Mouse (Mus musculus) cerebellum, adult 2 months (tissue): ENCODE results near the gene Topbp1. TPM values are rescaled to one million over a fixed set of nuclear protein-coding genes. Genes with fewer than 3 reads are reported as not detected.

Experiments
- DNase-seq, 2 experiments: peaks; one replicate each; pipeline ENCODE4 v3.0.0; 2021
- H3K27ac ChIP-seq: fragments of 200-500 bp; 2 replicates; pipeline ENCODE4 v1.5.1; 2012; ENCODE audit warnings: low read length, control low read depth, inconsistent platforms; ENCODE audit not compliant: insufficient read depth
- H3K27me3 ChIP-seq: fragments of 200-500 bp; 2 replicates; pipeline ENCODE4 v1.6.1; 2012; ENCODE audit warnings: inconsistent platforms, mild to moderate bottlenecking, low read length, moderate library complexity; ENCODE audit not compliant: control insufficient read depth, insufficient read depth
- H3K4me1 ChIP-seq: fragments of 200-500 bp; 2 replicates; pipeline ENCODE4 v1.6.1; 2011; ENCODE audit warnings: low read length; ENCODE audit not compliant: control insufficient read depth, insufficient read depth
- H3K4me3 ChIP-seq: fragments of 200-500 bp; replicated peaks from 2 replicates; pipeline ENCODE3; 2011; ENCODE audit warnings: mild to moderate bottlenecking, low read depth, low read length, control low read depth; ENCODE audit not compliant: insufficient read depth
- CTCF ChIP-seq: fragments of 200-500 bp; IDR thresholded peaks from 2 replicates; pipeline ENCODE4 v1.5.1; 2011; ENCODE audit warnings: low read depth, mild to moderate bottlenecking, control low read depth, low read length, moderate library complexity, borderline replicate concordance; ENCODE audit not compliant: insufficient read depth
- POLR2A ChIP-seq: fragments of 200-500 bp; IDR thresholded peaks from 2 replicates; pipeline ENCODE4 v1.6.1; 2011; ENCODE audit warnings: low read length, control low read depth, borderline replicate concordance; ENCODE audit not compliant: insufficient read depth
- WGBS: fragments of 180-500 bp; shearing (Covaris S2); methylation state at CpG from one replicate; pipeline ENCODE4 v1.1.7; 2018; 5-methylcytosine and 5-hydroxymethylcytosine counted together
- polyA plus RNA-seq: library from polyadenylated mRNA; depleted of rRNA; stranded (reverse); fragments of >200 nt; gene quantifications from 2 replicates; pipeline ENCODE4 v1.2.3, GENCODE M21; 2012

Topbp1 gene
- polyA plus RNA-seq, 1 experiment: 14.0 TPM

GRCm38 (mm10) chr9:103287840-103288488 lies 17.1 kb upstream of the Topbp1 start:
- DNase-seq: no peak
- WGBS: 87% methylated on average over 19 of the region's 19 CpGs
- Histone ChIP-seq H3K4me3 (no peak overlapping the region), H3K27me3 (no peaks in the 10 kb centered on the region), H3K27ac (no peak overlapping the region), H3K4me1 (no peaks in the 10 kb centered on the region)
- TF ChIP-seq POLR2A (no peak), CTCF (no peak)

- 84% methylated on average over 13 of the region's 13 CpGs for WGBS
- Histone ChIP-seq H3K27me3 (no peaks in the 10 kb centered on the region), H3K4me3 (no peak overlapping the region), H3K27ac (no peak overlapping the region), H3K4me1 (no peaks in the 10 kb centered on the region)
- no peak for DNase-seq
- TF ChIP-seq POLR2A: no peak
Measured at GRCm38 (mm10) chr9:103288489-103289180, 16.4 kb upstream of the Topbp1 start.

GRCm38 (mm10) chr9:103294507-103294906 lies 10.5 kb upstream of the Topbp1 start:
- TF ChIP-seq POLR2A (no peak), CTCF (no peak)
- no peak for DNase-seq
- Histone ChIP-seq H3K27me3 (no peaks in the 10 kb centered on the region), H3K4me1 (no peaks in the 10 kb centered on the region), H3K27ac (no peak overlapping the region), H3K4me3 (no peak overlapping the region)
- WGBS: 91% methylated on average over 2 of the region's 2 CpGs

- 64% methylated on average over 8 of the region's 8 CpGs for WGBS
- no peak overlapping the region for H3K27ac ChIP-seq
- H3K4me1 ChIP-seq: no peaks in the 10 kb centered on the region
Measured at GRCm38 (mm10) chr9:103301086-103301485, 3.9 kb upstream of the Topbp1 start.

GRCm38 (mm10) chr9:103302239-103302638 lies 2.8 kb upstream of the Topbp1 start:
- TF ChIP-seq POLR2A: no peak
- no peak for TF ChIP-seq CTCF
- WGBS: 67% methylated on average over 4 of the region's 4 CpGs
- Histone ChIP-seq H3K27me3 (no peaks in the 10 kb centered on the region), H3K4me3 (no peak overlapping the region), H3K4me1 (no peaks in the 10 kb centered on the region), H3K27ac (no peak overlapping the region)
- no peak for DNase-seq

More at GRCm38 (mm10) chr9:103301086-103301485, 3.9 kb upstream of the Topbp1 start:
- H3K4me3 ChIP-seq: no peak overlapping the region
- TF ChIP-seq POLR2A (no peak), CTCF (no peak)
- no peak for DNase-seq
- H3K27me3 ChIP-seq: no peaks in the 10 kb centered on the region

GRCm38 (mm10) chr9:103302666-103303065 lies 2.3 kb upstream of the Topbp1 start:
- Histone ChIP-seq H3K4me1 (no peaks in the 10 kb centered on the region), H3K27me3 (no peaks in the 10 kb centered on the region), H3K27ac (no peak overlapping the region), H3K4me3 (no peak overlapping the region)
- peak; percentile 43 to 46 for DNase-seq
- 36% methylated on average over 3 of the region's 3 CpGs for WGBS
- peak; percentile 66; the same call in 1 of the 2 replicates for TF ChIP-seq CTCF
- TF ChIP-seq POLR2A: no peak

- DNase-seq: peak in 1 of 2 experiments; percentile 3
- under 1% methylated on average over 40 of the region's 40 CpGs for WGBS
- no peak for TF ChIP-seq POLR2A
- TF ChIP-seq CTCF: no peak
- no peak overlapping the region for H3K27ac ChIP-seq
- peak overlapping the region; percentile 97 for H3K4me3 ChIP-seq
- H3K27me3 ChIP-seq: no peaks in the 10 kb centered on the region
- no peaks in the 10 kb centered on the region for H3K4me1 ChIP-seq
Measured at GRCm38 (mm10) chr9:103305332-103306041, 472 bp downstream of the Topbp1 start.
